Mouse (Mus musculus): Measurements from ENCODE around the gene Wfdc2. TPM values are rescaled to one million over a fixed set of nuclear protein-coding genes. Genes with fewer than 3 reads are reported as not detected.
"Not testable (repeated sequence)": the region's sequence is repeated elsewhere in the genome, so short reads cannot be mapped to it uniquely, and the experiment has no call there.

The Wfdc2 gene
- polyA plus RNA-seq, 2 experiments, result 0.56 to 0.96 TPM

DNA sequence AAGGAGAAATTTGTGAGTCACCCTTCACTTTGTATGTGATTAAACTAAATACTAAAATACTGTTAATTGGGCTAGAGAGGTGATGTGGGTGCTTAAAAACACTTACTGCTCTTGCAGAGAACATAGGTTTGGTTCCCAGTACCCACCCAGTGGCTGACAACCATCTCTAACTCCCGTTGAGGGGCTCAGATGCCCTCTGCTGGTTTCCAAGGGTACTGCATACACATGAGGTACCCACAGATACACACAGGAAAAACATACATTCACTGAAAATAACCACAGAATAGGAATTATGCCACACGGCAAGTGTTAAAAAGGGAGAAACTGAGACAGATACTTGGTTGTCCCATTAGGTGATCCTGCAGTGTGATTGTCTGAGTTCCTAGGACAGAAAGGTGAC, 4.8 kb downstream of the Wfdc2 start:
- ATAC-seq (ENCODE audit: insufficient read depth) (no peak), DNase-seq (ENCODE audit: low read depth in 3 of 3, low spot score in 3 of 3) (no peak)
- no peak overlapping the region for H3K4me3 ChIP-seq (ENCODE audit: insufficient read depth in 1 of 2, low read depth in 2 of 2, low read length in 2 of 2)
- H3K27me3 ChIP-seq (ENCODE audit: control insufficient read depth, insufficient read depth, low read length), result peaks cover 20% of the 10 kb centered on the region
- H3K9ac ChIP-seq (replicated peaks), result no peak overlapping the region
- H3K36me3 ChIP-seq (replicated peaks; ENCODE audit: control insufficient read depth, insufficient read depth, low read depth), result no peaks in the 10 kb centered on the region
- H3K9me3 ChIP-seq (ENCODE audit: control insufficient read depth, low read length), result no peaks in the 10 kb centered on the region
- no peaks in the 10 kb centered on the region for H3K4me1 ChIP-seq (replicated peaks; ENCODE audit: control insufficient read depth in 2 of 2, insufficient read depth in 2 of 2, low read length in 1 of 2)
- H3K27ac ChIP-seq, result no peak overlapping the region
- TF ChIP-seq CTCF (IDR thresholded peaks at IDR 0.05; ENCODE audit: low read depth), result peak; percentile 60
- no peak for TF ChIP-seq EP300 (IDR thresholded peaks at IDR 0.05; ENCODE audit: low read depth)
- no peak overlapping the region for H3K4me2 ChIP-seq (ENCODE audit: low read depth)
- WGBS (ENCODE audit: insufficient replicate concordance), result 53% methylated on average over 2 of the region's 2 CpGs

DNA sequence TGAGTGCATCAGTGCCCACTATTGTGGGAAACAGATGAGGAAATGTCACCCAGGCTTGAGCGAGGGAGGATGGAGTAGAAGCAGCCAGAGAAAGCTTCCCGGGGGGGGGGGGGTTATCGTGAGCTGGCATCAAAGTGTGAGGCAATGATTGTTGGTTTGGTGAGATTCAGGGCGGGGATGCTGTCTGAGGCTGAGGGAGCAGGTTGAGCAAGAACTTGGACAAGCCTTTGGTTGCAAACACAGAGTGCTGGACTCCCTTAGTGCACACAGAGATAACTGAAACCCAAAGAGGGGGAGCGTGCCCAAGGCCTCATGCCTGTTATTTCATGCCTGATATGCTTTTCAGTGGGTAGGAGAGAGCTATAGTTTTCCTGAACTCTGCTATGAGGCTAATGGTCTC, 5.2 kb downstream of the Wfdc2 start:
- no peak for DNase-seq (ENCODE audit: low read depth in 3 of 3, low spot score in 3 of 3)
- Histone ChIP-seq H3K36me3 (replicated peaks; ENCODE audit: control insufficient read depth, insufficient read depth, low read depth) (no peaks in the 10 kb centered on the region), H3K4me2 (ENCODE audit: low read depth) (no peak overlapping the region), H3K27me3 (ENCODE audit: control insufficient read depth, insufficient read depth, low read length) (peaks cover 20% of the 10 kb centered on the region), H3K27ac (no peak overlapping the region), H3K4me3 (ENCODE audit: insufficient read depth in 1 of 2, low read depth in 2 of 2, low read length in 2 of 2) (no peak overlapping the region), H3K4me1 (replicated peaks; ENCODE audit: control insufficient read depth in 2 of 2, insufficient read depth in 2 of 2, low read length in 1 of 2) (no peaks in the 10 kb centered on the region), H3K9me3 (ENCODE audit: control insufficient read depth, low read length) (no peaks in the 10 kb centered on the region), H3K9ac (replicated peaks) (no peak overlapping the region)
- TF ChIP-seq CTCF (IDR thresholded peaks at IDR 0.05; ENCODE audit: low read depth) (no peak), EP300 (IDR thresholded peaks at IDR 0.05; ENCODE audit: low read depth) (no peak)
- no peak for ATAC-seq (ENCODE audit: insufficient read depth)
- 55% methylated on average over 5 of the region's 5 CpGs for WGBS (ENCODE audit: insufficient replicate concordance)

DNA sequence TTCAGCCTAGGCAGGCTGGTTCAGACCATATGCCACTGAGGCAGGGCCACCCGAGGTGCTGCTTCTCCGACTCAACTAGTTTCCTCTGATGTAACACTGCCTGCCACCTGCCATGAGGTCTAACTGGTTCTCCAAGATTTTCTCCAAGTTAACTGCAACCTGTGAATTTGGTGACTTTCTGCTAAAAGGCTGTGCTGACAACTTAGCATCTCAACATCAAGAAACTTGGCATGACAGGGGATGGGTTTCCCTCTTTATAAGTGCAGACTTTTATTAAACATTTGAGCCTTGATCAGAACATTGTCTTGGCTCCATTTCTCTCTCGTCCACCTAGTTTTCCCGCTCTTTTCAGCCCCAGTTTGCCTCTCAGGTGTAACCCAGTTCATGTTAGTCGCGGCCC, 11.1 kb downstream of the Wfdc2 start, which contains the start of gene Spint3:
Gene Spint3 (minus strand): TSS at position 101 of the 400 bp plus-strand sequence.
- ATAC-seq (ENCODE audit: insufficient read depth); DNase-seq (ENCODE audit: low read depth in 3 of 3, low spot score in 3 of 3); H3K4me1 ChIP-seq (replicated peaks; ENCODE audit: control insufficient read depth in 2 of 2, insufficient read depth in 2 of 2, low read length in 1 of 2); H3K36me3 ChIP-seq (replicated peaks; ENCODE audit: control insufficient read depth, insufficient read depth, low read depth); H3K4me3 ChIP-seq (ENCODE audit: insufficient read depth in 1 of 2, low read depth in 2 of 2, low read length in 2 of 2); H3K9ac ChIP-seq (replicated peaks); H3K27me3 ChIP-seq (ENCODE audit: control insufficient read depth, insufficient read depth, low read length); H3K27ac ChIP-seq; H3K9me3 ChIP-seq (ENCODE audit: control insufficient read depth, low read length); H3K4me2 ChIP-seq (ENCODE audit: low read depth): not testable (repeated sequence)
- WGBS (ENCODE audit: insufficient replicate concordance), result 51% methylated on average over 6 of the region's 6 CpGs

DNA sequence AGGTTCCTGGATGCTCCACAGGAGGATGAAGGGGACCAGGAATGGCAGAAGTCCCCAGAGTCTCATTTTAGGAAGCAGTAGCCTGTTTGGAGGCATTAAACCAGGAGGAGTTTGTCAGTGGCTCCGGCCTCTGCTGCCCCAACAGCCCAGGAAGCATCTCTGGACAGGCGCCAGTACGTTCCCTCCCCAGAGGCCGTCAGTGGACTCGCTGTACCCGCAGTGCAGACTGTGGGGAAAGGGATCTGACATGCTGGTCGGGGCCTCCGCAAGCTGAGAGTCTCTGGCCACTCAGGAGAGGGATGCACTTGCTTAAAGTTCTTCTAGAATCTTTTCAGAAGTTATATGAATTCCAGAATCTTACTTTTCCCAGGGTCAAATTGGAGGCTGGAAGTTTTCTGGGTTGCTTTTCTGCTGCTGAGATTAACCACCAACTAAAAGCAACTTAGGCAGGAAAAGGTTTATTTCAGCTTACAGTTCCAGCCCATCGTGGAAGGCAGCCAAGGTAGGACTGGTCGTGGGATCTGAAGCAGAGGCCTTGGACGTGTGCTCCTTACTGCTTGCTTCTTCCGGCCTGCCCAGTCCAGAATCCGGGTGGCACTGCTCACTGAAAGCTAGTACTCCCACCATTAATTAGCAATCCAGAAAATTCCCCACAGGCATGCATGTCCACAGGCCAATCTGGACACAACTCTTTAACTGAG, 23.0 kb downstream of the Wfdc2 start, which contains the start of gene Wfdc6a:
Gene Wfdc6a (minus strand): TSS at position 423 of the 701 bp plus-strand sequence.
- not testable (repeated sequence) for ATAC-seq (ENCODE audit: insufficient read depth); H3K4me3 ChIP-seq (ENCODE audit: insufficient read depth in 1 of 2, low read depth in 2 of 2, low read length in 2 of 2); H3K27ac ChIP-seq; H3K4me1 ChIP-seq (replicated peaks; ENCODE audit: control insufficient read depth in 2 of 2, insufficient read depth in 2 of 2, low read length in 1 of 2); DNase-seq (ENCODE audit: low read depth in 3 of 3, low spot score in 3 of 3); H3K9ac ChIP-seq (replicated peaks); H3K27me3 ChIP-seq (ENCODE audit: control insufficient read depth, insufficient read depth, low read length); H3K9me3 ChIP-seq (ENCODE audit: control insufficient read depth, low read length); H3K36me3 ChIP-seq (replicated peaks; ENCODE audit: control insufficient read depth, insufficient read depth, low read depth); H3K4me2 ChIP-seq (ENCODE audit: low read depth)
- 60% methylated on average over 13 of the region's 13 CpGs for WGBS (ENCODE audit: insufficient replicate concordance)

DNA sequence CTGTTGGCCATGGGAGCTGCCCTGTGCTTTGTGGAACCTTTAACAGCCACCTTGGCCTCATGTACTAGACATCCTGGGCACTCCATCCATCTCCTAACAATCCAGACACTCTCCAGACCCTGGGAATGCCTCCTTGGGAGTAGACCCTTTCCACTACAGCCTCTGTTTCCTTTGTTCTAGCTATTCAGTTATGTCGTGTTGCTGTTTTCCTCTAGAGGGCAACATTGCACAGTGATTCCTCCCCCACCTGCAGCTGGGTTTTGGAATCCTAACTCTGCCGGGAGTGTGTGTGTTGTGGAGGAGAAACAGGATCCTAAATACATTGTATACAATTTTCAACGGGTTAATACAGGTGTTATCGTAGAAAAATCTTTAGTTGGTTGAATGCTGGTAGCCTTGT, 29.8 kb downstream of the Wfdc2 start:
- TF ChIP-seq EP300 (IDR thresholded peaks at IDR 0.05; ENCODE audit: low read depth) (no peak), CTCF (IDR thresholded peaks at IDR 0.05; ENCODE audit: low read depth) (peak; percentile 49)
- no peak overlapping the region for H3K27ac ChIP-seq
- no peaks in the 10 kb centered on the region for H3K9me3 ChIP-seq (ENCODE audit: control insufficient read depth, low read length)
- WGBS (ENCODE audit: insufficient replicate concordance), result 10% methylated on average over 4 of the region's 4 CpGs
- H3K4me3 ChIP-seq (ENCODE audit: insufficient read depth in 1 of 2, low read depth in 2 of 2, low read length in 2 of 2), result no peak overlapping the region
- H3K36me3 ChIP-seq (replicated peaks; ENCODE audit: control insufficient read depth, insufficient read depth, low read depth), result no peaks in the 10 kb centered on the region
- no peaks in the 10 kb centered on the region for H3K27me3 ChIP-seq (ENCODE audit: control insufficient read depth, insufficient read depth, low read length)
- DNase-seq (ENCODE audit: low read depth in 3 of 3, low spot score in 3 of 3) (no peak), ATAC-seq (ENCODE audit: insufficient read depth) (no peak)
- H3K9ac ChIP-seq (replicated peaks), result no peak overlapping the region
- no peaks in the 10 kb centered on the region for H3K4me1 ChIP-seq (replicated peaks; ENCODE audit: control insufficient read depth in 2 of 2, insufficient read depth in 2 of 2, low read length in 1 of 2)
- H3K4me2 ChIP-seq (ENCODE audit: low read depth), result no peak overlapping the region
